Mouse (Mus musculus) left cerebral cortex, postnatal 14 days (tissue): ENCODE results near the gene Slfn8. TPM values are rescaled to one million over a fixed set of nuclear protein-coding genes. Genes with fewer than 3 reads are reported as not detected.
"Not testable (repeated sequence)": the region's sequence is repeated elsewhere in the genome, so short reads cannot be mapped to it uniquely, and the experiment has no call there.

Source experiments
- DNase-seq, 2 experiments: peaks; one replicate each; pipeline ENCODE4 v3.0.0; 2021 to 2022; ENCODE audit warnings: low spot score in 2 of 2, mixed read lengths in 1 of 2
- intact Hi-C: fragments of 180-260 bp; cut with DNase I; formaldehyde crosslinking; loops from one replicate; pipeline ENCODE4 v1.15.1; 2025
- total RNA-seq, 2 experiments: library from RNA; stranded (reverse); gene quantifications; 2 replicates each; pipeline ENCODE4 v1.2.3; 2021

Gene Slfn8
- total RNA-seq, 2 experiments from 2014 or later, result 0.36 to 0.62 TPM

- intact Hi-C loops, result no loop called here
- no peak for DNase-seq
These were observed 4.5 kb downstream of the Slfn8 start for GRCm38 (mm10) chr11:83016093-83016492.

GRCm38 (mm10) chr11:83013356-83013755 lies 7.3 kb downstream of the Slfn8 start:
- DNase-seq, result no peak
- intact Hi-C loops, result no loop called here

GRCm38 (mm10) chr11:82991469-82992166 lies 29.0 kb downstream of the Slfn8 start, which contains the start of gene Slfn9:
TSS of gene Slfn9 (minus strand) at chr11:82991830.
- intact Hi-C loops, result no loop called here

GRCm38 (mm10) chr11:82990612-82991385 lies 29.8 kb downstream of the Slfn8 start:
- intact Hi-C loops, DNase-seq: not testable (repeated sequence)

More at GRCm38 (mm10) chr11:82991469-82992166, 29.0 kb downstream of the Slfn8 start, which contains the start of gene Slfn9:
- DNase-seq, result peak; percentile 4 to 24

- intact Hi-C loops, result no loop called here
- DNase-seq, result no peak
These were observed 31.3 kb downstream of the Slfn8 start for GRCm38 (mm10) chr11:82989357-82989756.

- peak in 1 of 2 experiments; percentile 1 for DNase-seq
- intact Hi-C loops, result no loop called here
These were observed 33.0 kb downstream of the Slfn8 start for GRCm38 (mm10) chr11:82987621-82988020.

- intact Hi-C loops, result no loop called here
These were observed 37.4 kb downstream of the Slfn8 start for GRCm38 (mm10) chr11:82983193-82983592.

GRCm38 (mm10) chr11:82982409-82982808 lies 38.2 kb downstream of the Slfn8 start:
- DNase-seq, intact Hi-C loops: not testable (repeated sequence)

More at GRCm38 (mm10) chr11:82983193-82983592, 37.4 kb downstream of the Slfn8 start:
- DNase-seq, result no peak

GRCm38 (mm10) chr11:82973916-82974315 lies 46.7 kb downstream of the Slfn8 start:
- intact Hi-C loops, result no loop called here
- DNase-seq, result no peak

- DNase-seq, result no peak
- intact Hi-C loops, result no loop called here
These were observed 49.0 kb downstream of the Slfn8 start for GRCm38 (mm10) chr11:82971590-82971974.

- intact Hi-C loops, result no loop called here
- DNase-seq, result peak; percentile 14 to 30
These were observed 49.7 kb downstream of the Slfn8 start for GRCm38 (mm10) chr11:82970712-82971589.

GRCm38 (mm10) chr11:82962215-82962614 lies 58.4 kb downstream of the Slfn8 start:
- intact Hi-C loops, result no loop called here
- DNase-seq, result no peak

- intact Hi-C loops, result no loop called here
- DNase-seq, result no peak
These were observed 58.9 kb downstream of the Slfn8 start for GRCm38 (mm10) chr11:82961743-82962142.

- intact Hi-C loops, result no loop called here
- peak; percentile 25 to 33 for DNase-seq
These were observed 61.0 kb downstream of the Slfn8 start for GRCm38 (mm10) chr11:82959613-82960012.

GRCm38 (mm10) chr11:82956925-82957324 lies 63.7 kb downstream of the Slfn8 start:
- intact Hi-C loops, result no loop called here
- no peak for DNase-seq

- intact Hi-C loops, result no loop called here
- DNase-seq, result no peak
These were observed 66.0 kb downstream of the Slfn8 start for GRCm38 (mm10) chr11:82954631-82955030.

- DNase-seq, result no peak
- intact Hi-C loops, result no loop called here
These were observed 67.7 kb downstream of the Slfn8 start for GRCm38 (mm10) chr11:82952612-82953542.
